Mouse (Mus musculus) cerebral cortex, adult 2 months (tissue): ENCODE data around the gene Car3.

ENCODE experiments used
- WGBS: fragments of 180-500 bp; shearing (Covaris S2); methylation state at CpG from one replicate; pipeline ENCODE4 v1.1.7; 2018; 5-methylcytosine and 5-hydroxymethylcytosine counted together

The Car3 gene

DNA sequence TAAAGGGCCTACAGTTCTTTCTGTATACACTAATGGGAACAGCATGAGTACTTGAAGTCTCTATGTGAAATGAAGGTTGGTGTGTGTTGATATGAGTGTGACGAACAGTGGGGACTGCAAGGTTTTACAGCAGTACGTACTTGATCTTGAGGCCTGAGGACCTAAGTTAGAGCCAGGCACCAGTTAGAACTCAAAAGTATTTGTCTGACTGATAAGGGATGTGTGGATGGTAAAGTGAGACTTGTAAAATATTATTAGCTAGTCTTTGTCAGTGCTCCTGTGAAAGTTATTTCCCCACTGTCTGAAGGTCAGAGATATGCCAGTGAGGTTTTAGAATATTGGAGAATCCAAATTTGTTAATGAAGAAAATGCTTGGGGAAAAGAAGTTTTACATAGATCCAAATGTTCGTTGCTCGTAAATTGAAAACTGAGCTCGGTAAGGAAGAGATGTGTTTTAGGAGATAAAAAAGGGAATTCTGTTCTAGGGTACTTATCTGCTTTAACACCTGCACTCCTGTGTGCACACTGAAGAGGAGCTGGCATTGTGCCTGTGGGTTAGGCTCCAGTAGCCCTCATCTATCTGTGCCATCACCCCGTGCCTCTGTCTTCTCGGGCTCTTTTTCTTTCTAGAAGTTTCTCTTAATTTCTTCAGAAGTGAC is 14.1 kb downstream of the Car3 start:
- 94% methylated on average over 7 of the region's 7 CpGs for WGBS

DNA sequence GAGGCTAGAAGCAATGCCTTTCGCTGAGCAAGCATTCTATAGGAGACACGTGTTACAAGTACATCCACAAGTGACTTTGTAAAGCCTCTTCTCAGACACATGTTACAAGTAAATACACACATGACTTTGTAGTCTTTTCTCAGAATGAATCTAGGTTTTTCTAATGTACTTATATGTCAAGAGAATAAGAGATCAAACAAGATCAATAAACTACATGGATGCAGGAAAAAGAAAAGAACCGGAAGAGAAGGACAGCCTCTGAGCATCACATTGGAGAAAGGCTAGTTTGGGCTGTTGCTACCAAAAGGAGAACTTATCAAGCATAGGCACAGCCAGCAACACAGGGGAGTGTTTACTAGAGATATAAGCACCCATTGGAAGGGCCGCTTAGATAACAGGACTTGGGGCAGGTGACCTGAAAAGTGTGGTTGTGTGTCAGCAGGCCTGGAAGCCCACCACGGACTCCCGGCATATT is 15.5 kb downstream of the Car3 start:
- 88% methylated on average over 6 of the region's 6 CpGs for WGBS

DNA sequence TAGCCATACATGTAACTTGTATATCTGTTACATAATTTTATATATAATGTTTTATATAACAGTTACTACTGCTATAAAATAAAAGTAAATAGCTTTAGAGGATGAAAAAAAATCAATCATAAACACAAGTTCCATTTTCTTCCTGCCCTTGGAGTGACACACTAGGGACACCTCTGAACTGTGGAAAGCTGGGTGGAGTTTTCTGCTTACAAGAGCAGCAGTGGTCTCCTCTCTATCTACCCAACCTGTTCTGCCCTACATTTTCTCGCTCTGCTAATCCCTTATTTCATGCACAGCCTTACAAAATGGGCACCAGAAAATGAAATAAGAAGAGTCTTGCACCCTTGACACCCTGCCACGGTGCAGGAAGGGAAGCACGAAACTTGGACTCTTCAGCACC is 16.0 kb downstream of the Car3 start:
- 87% methylated on average over 3 of the region's 3 CpGs for WGBS

- WGBS: 78% methylated on average over 2 of the region's 2 CpGs
Observed at GRCm38 (mm10) chr3:14880277-14880676, 17.0 kb downstream of the Car3 start.

DNA sequence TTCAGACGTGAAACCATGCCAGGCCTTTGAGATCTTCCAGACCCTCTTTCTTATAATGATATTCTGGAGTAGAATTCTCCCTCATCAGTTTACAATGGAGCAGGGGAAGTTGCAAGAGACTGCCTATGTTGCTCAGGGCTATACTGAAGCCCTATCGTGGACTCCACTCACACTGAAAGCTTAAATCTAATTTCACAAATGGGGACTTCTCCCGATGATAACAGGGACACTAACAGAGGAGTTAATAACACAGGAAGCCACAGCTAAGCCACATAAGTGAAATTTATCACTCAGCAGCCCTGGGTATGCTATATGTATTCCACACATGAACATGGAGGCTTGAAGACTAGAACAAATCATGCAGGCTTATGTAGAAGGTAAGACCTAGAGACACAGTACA is 19.4 kb downstream of the Car3 start:
- 83% methylated on average over 3 of the region's 3 CpGs for WGBS

GRCm38 (mm10) chr3:14886102-14887098 is 23.1 kb downstream of the Car3 start, which contains the start of gene Car2:
Gene Car2, plus strand, starts transcription at chr3:14886273.
- 1% methylated on average over 95 of the region's 95 CpGs for WGBS

DNA sequence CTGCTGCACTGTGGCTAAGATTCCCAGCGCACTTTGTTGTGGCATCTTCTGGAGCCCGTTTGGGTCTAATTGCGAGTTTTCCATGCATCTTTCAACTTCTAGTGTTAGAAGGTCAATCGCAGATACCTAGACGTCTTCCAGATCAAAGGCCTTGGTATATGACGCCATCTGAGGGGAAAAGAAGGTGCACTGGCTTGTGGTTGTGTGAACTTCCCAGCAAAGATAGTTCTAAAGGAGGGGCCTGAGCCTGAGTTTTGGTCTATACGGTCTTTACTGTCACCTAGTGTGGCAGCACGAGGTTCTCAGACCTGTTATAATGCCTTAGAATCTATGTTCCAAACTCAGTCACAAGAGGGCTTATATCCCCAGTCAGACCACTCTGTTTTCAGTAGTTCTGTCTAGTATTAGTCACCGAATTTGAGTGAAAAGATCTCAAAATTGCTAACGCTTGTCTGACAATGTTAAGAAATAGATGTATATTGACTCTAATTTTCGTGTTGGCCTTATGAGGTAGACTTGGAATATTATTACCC is 23.9 kb downstream of the Car3 start:
- WGBS: 43% methylated on average over 11 of the region's 11 CpGs

DNA sequence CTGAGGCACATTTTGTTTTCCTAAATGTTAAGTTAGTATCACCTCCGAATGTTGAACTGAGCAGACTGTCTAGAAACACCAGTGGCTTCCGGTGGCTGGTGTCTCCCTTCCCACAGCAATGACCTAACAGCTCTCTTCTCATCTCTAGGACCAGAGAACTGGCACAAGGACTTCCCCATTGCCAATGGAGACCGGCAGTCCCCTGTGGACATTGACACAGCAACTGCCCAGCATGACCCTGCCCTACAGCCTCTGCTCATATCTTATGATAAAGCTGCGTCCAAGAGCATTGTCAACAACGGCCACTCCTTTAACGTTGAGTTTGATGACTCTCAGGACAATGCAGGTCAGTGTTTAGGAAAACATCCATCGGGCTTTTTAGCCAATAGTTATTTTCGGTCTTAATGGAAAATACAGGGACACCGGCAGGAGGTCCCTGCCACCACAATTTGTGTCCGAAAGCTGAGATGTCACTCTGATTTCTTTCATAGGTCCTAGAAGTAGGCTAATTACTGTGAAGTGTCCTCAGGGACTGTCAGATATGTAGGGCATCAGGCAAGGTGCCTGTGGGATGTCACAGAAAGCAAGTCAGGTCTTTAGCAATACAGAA is 24.5 kb downstream of the Car3 start:
- 59% methylated on average over 10 of the region's 10 CpGs for WGBS

DNA sequence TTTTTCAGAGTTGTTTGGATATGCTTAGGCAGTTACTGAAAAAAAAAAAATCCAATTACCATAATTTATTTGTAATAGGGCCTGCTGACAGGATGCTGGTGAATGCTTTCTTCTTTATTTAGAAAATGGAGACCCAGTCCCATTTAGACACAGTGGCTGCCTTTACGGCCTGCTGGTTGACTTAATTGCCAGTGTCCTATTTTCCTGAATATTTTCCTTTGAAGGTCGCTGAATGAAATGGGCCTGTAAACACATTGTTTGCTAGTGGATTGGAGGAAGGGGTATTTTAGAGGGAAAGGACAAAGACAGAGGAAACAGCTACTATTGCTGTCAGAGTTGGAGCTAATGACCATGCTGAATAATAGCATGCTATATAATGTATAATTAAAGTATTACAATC is 25.2 kb downstream of the Car3 start:
- 66% methylated on average over 2 of the region's 2 CpGs for WGBS

GRCm38 (mm10) chr3:14889085-14889484 is 25.8 kb downstream of the Car3 start:
- WGBS: 79% methylated on average over 2 of the region's 2 CpGs

DNA sequence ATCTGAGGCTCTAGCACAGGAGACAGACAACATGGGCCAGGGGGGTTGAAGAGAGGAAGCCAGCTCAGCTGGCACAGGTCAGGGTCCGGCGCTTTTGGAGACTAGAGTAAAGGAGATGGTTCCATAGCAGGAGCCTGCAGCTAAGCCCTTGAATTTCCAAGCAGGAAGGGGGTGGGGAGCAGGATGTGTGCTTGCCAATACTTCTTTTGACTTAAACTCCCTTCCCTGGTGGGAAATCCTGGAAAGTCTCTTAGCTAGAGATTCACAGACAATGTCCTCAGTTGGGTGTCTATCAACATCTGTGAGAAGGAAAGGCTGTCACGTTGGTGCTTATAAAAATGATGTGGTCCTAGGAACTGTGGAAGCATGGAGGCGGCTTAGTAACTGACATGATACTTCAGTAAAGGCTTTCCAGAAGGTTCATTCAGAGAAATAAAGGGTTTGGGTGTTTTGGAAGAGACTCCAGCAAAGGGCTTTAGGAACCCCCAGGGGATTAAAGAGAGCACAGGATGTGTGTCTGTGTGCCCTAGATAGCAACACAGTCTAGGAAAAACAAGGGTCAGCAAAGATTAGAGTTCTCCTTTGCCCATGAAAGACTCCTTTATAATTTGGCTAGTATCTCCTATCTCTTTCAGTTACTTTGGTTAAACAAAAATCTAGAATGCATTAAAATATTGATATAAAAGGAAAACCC is 26.6 kb downstream of the Car3 start:
- WGBS: 41% methylated on average over 4 of the region's 4 CpGs

DNA sequence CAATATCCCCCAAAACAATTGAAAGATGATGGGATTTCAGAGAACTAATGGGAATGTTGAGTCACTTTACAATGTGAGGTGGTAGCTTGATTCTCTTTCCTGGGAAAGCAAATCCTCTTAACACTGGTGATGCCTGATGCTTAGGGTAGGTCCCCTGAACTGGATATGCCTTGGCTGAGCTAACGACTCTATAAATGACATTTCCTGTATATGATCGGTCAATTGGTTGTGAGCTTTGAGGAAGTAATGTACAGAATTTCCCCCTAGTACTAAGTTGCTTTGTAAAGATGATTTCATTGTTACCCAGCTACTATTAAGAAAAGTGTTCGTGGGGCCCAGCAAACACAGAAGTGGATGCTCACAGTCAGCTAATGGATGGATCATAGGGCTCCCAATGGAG is 29.7 kb downstream of the Car3 start:
- WGBS: 72% methylated on average over 3 of the region's 3 CpGs

- 62% methylated on average over 5 of the region's 5 CpGs for WGBS
Observed at GRCm38 (mm10) chr3:14893700-14894099, 30.4 kb downstream of the Car3 start.

GRCm38 (mm10) chr3:14895333-14895732 is 32.0 kb downstream of the Car3 start:
- WGBS: 90% methylated on average over 3 of the region's 3 CpGs

DNA sequence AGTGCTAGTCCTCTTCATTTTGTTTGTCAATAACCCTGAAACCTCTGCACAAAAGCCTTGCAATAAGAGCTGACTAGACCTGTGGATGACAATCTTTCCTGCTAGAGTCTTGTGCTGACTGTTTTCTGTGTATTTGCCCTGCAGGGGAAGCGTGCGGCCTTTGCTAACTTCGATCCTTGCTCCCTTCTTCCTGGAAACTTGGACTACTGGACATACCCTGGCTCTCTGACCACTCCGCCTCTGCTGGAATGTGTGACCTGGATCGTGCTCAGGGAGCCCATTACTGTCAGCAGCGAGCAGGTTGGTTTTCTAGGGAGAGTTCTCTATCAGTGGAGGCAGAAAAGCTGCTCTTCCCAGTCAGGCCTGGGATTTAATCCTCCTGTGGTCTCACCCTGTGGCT is 34.5 kb downstream of the Car3 start:
- 83% methylated on average over 6 of the region's 6 CpGs for WGBS

GRCm38 (mm10) chr3:14903380-14903779 is 40.1 kb downstream of the Car3 start:
- 89% methylated on average over 3 of the region's 3 CpGs for WGBS

- 79% methylated on average over 3 of the region's 3 CpGs for WGBS
Observed at GRCm38 (mm10) chr3:14904165-14904564, 40.9 kb downstream of the Car3 start.

DNA sequence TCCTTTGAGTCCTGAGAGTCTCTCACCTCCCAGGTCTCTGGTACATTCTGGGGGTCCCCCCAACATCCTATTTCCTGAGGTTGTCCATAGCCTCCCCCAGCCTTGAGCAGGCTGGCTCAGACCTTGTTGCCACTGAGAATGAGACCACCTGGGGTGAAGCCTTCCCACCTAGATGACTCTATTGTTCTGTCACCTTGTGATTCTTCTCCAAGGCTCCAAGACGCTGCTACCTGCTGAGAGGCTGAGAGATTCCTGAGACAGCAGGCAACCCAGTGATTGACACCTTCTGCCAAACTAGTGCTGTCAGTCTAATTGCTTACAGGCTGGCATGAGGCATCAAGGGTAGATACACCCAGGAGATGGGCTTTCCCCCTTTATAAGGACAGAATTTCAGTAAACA is 44.0 kb downstream of the Car3 start:
- WGBS: 69% methylated on average over 1 of the region's 1 CpGs

DNA sequence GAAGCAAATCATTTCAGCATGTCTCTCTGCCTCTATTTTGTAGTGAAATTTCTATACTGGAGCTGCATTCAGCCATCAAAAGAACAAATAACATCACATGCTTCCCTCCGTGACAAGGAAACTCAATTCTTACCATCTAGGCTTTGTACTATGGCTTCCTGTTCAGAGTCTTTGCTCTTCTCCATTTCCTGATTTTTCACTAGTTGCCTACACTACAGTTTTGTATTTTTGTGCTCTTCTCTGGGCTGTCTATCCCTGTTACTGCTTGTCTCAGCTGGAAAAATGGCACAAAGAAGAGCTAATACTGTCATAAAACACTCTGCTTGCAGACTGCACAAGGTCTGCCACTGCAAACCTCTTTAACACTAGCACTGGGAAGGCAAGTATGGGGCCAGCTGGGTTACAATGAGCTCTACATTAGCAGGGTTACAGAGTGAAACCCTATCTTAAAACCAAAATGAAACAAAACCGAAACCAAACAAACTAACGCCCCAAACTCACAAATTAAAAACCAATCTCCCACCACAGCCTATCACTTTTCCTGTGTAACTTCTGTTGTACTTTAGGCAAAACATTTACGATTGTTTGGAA is 48.8 kb downstream of the Car3 start:
- 91% methylated on average over 4 of the region's 4 CpGs for WGBS

DNA sequence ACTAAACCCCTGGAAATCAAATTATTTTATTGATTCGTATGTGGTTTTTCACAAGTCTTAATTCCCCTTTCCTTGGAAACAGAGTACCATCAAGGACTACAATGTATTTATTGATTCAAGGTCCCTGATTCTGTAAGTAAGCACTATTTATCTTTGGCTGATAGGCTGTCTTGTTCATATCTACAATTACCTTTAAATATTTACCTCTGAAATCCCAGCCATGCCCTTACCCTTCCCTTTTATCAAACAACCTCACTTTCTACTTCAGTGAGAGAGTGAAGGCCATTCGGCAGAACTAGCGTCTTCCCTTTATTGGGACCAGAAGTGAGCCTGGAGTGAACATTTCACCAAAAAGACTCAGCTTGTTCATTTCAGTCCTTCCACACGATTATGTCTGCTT is 50.5 kb downstream of the Car3 start:
- 87% methylated on average over 4 of the region's 4 CpGs for WGBS

DNA sequence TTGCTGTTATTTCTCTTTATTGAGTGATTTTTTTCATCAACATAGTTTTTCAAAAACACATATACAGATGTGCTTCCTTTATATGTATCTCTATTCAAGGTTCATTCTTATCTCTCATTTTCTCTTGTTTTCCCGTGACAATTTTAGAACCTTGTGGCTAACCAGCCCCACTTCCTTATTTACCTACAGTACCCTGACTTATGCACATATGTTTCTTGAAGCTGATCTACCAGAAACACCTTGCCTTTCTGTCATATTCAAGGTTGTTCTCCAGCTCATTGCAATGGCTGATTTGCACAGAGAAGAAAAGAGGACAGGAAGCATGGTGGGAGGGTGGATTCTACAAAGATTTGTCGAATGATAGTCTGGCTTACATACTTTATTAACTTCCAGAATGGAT is 52.0 kb downstream of the Car3 start:
- 85% methylated on average over 2 of the region's 2 CpGs for WGBS
